Mouse (Mus musculus) kidney, adult 11 months (tissue): Measurements from ENCODE around the gene Epha8.

Source experiments
- DNase-seq: peaks from one replicate; pipeline ENCODE4 v3.0.0; 2022

Epha8 gene

GRCm38 (mm10) chr4:136899154-136899553 lies 57.5 kb downstream of the Epha8 start:
- no peak for DNase-seq

- no peak for DNase-seq
These were observed 58.0 kb downstream of the Epha8 start, which contains the start of gene C1qa for GRCm38 (mm10) chr4:136898637-136899036. C1qa (minus strand) TSS chr4:136898803.

DNA sequence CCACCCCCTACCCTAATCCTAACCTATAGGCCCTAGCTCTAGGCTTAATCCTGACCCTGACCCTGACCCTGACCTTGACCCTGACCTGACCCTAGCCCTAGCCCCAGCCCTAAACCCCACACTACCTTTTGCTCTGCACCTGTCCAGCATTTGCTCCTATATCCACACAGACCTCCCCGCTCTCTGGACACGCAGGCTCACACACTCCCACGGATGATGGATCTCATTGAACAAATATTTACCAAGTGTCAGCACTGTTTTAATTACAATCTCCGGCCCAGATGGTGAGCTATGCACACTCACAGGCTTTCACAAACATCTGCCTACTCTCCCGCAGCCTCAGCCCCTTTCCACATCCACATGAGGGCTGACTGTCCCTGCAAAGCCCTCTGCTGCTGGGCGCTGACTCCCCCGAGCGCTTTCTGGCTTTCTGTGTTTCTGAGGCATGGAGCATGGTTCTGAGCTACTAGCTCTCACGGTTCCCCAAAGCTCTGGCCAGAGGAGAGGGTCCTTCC lies 58.5 kb downstream of the Epha8 start:
- no peak for DNase-seq

DNA sequence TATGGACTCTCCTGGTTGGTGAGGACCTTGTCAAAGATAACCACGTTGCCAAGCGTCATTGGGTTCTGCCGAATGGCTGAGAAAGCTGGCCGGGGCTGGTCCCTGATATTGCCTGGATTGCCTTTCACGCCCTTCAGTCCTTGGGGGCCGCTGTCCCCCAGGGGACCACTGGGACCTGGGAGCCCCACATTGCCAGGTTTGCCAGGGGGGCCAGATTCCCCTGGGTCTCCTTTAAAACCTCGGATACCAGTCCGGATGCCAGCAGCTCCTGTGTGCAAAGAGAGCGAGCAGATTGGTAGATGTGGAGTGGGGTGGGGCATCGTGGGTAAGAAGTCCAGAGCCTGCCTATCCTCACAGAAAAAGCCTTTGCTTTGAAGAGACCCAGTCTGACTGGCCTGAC lies 60.2 kb downstream of the Epha8 start:
- DNase-seq: no peak

DNA sequence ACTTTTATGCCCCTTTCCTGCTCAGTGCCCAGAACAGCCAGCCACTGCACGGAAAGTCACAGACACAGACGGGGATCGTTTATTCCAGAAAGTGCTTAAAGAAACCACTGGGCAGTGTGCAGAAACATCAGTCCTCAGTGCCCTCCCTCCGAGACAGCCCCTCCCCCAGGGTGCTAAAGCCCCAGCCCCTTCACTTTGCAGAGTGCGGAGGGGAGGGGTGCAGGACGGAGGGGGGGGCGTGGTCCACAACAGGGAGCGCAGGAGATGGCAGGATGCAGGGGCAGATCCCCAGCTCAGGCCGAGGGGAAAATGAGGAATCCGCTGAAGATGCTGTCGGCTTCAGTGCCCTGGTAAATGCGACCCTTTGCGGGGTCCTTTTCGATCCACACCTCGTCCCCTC lies 60.8 kb downstream of the Epha8 start:
- DNase-seq: no peak

DNA sequence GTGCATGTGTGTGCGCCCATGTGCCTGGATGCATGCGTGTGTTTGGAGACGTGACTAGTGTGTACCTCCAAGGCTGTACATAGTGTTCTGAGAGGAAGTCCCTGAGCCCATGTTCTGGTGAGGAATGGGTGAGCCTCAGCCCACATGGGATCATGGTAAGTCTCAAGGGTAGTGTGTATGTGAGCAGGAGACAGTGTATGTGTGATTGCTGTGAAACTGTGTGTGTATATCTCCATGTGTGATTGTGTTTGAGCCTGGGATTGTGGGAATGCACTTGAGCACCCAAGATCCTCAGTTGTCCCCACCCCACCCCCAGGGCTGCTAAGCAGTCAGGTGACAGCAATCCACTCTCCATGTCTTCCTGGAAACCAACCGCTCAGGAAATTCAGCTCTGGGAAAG lies 61.8 kb downstream of the Epha8 start:
- no peak for DNase-seq

DNA sequence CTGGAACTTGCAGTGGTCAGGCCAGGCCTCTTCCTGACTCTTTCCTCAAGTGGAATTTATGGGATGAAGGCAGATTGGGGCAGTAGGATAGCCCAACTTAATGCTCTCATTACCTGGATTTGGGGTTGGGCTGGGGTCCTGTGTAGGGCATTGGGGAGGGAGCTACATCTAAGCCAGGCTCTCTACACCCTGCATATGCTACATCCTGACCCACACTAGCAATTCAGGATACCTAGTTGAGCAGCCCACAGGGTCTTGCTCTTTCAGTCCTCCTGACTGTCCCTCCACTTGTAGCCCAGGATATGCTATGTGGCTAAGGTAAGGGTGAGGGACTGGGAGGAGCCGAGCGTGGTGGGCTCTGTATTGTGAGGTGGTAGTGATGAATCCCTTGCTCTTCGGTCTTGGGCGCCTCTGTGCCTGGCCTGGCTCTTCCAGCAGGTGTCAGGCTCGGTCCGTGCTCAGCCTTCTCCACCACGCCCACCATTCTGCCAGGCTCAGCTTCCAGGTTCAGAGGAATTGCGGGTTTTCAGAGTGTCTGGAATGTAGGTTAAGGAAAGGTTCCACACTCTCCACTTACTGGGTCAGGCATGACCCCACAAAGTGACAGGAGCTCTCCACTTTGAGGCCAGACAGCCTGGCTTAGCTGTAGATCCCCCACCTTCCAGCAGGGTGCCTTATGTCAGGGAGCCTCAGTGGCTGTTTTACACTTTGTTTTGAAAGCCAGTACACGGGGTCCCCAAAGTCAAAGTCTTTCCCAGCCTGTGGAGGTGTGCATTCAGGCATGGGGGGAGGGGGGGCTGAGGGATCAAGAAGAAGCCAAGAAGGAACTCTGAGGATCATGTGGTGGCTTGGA lies 62.7 kb downstream of the Epha8 start:
- DNase-seq: no peak

GRCm38 (mm10) chr4:136892811-136893210 lies 63.8 kb downstream of the Epha8 start, which contains the start of gene C1qc:
C1qc (minus strand) TSS chr4:136893065.
- no peak for DNase-seq

- no peak for DNase-seq
These were observed 64.2 kb downstream of the Epha8 start for GRCm38 (mm10) chr4:136892371-136892770.

DNA sequence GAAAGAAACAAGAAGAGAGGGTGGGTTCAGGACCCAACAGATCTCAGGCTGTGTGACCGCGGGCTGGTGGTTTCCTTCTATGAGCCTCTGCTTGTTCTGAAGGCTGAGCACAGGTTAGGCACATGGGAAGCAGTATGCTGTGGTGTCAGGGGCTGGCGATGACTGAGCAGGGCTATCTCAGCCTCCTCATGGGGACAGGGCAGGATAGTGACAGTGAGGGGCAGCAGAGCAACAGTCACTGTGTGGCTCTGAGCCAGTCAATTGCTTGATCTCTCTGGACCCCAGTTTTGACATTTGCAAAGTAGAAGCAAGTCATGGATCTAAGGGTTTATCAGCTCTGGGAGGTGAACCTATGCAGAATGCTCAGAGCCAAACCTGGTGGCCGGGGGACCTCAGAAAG lies 65.5 kb downstream of the Epha8 start:
- DNase-seq: no peak

- no peak for DNase-seq
These were observed 66.6 kb downstream of the Epha8 start for GRCm38 (mm10) chr4:136889981-136890380.

GRCm38 (mm10) chr4:136887714-136888113 lies 68.9 kb downstream of the Epha8 start:
- no peak for DNase-seq

- DNase-seq: no peak
These were observed 70.5 kb downstream of the Epha8 start, which contains the start of gene C1qb for GRCm38 (mm10) chr4:136886101-136886500. C1qb (minus strand) TSS chr4:136886187.
